Mouse (Mus musculus): ENCODE measurements at regions not wholly inside any gene's neighbourhood (a gene's known extent, or its start where the extent isn't known, plus 50 kb on each side); places are given as distances from the start of the nearest gene placed in this dataset.

- Histone ChIP-seq H3K36me3 (no peaks in the 10 kb centered on the region), H3K4me2 (no peak overlapping the region), H3K4me1 (replicated peaks) (no peaks in the 10 kb centered on the region), H3K27me3 (no peaks in the 10 kb centered on the region), H3K9ac (no peak overlapping the region), H3K9me3 (no peaks in the 10 kb centered on the region), H3K27ac (replicated peaks) (no peak overlapping the region), H3K4me3 (no peak overlapping the region)
- 91% methylated on average over 7 of the region's 7 CpGs for WGBS
- no peak for ATAC-seq (ENCODE audit: low read depth)
Observed at GRCm38 (mm10) chr7:90061701-90062100, 68.3 kb upstream of the Picalm start.

- Histone ChIP-seq H3K27me3 (no peaks in the 10 kb centered on the region), H3K9me3 (no peaks in the 10 kb centered on the region), H3K9ac (no peak overlapping the region), H3K4me3 (no peak overlapping the region), H3K4me2 (no peak overlapping the region), H3K36me3 (no peaks in the 10 kb centered on the region), H3K4me1 (replicated peaks) (no peaks in the 10 kb centered on the region; the same call in 1 of the 2 replicates), H3K27ac (replicated peaks) (no peak overlapping the region)
- WGBS = 83% methylated on average over 9 of the region's 9 CpGs
- ATAC-seq (ENCODE audit: low read depth) = no peak
Observed at GRCm38 (mm10) chr7:90062874-90063273, 67.1 kb upstream of the Picalm start.

GRCm38 (mm10) chr7:90064198-90064597, 65.8 kb upstream of the Picalm start:
- ATAC-seq (ENCODE audit: low read depth) = no peak
- Histone ChIP-seq H3K9ac (no peak overlapping the region), H3K4me2 (no peak overlapping the region), H3K27me3 (no peaks in the 10 kb centered on the region), H3K27ac (replicated peaks) (no peak overlapping the region), H3K36me3 (no peaks in the 10 kb centered on the region), H3K9me3 (no peaks in the 10 kb centered on the region), H3K4me3 (no peak overlapping the region), H3K4me1 (replicated peaks) (no peaks in the 10 kb centered on the region; the same call in 1 of the 2 replicates)
- 98% methylated on average over 1 of the region's 1 CpGs for WGBS

- no peak overlapping the region for H3K27ac ChIP-seq (replicated peaks)
- H3K27me3 ChIP-seq = no peaks in the 10 kb centered on the region
- no peaks in the 10 kb centered on the region for H3K9me3 ChIP-seq
- H3K9ac ChIP-seq = no peak overlapping the region
- no peak for ATAC-seq (ENCODE audit: low read depth)
- 85% methylated on average over 9 of the region's 9 CpGs for WGBS
- H3K4me3 ChIP-seq = no peak overlapping the region
- no peaks in the 10 kb centered on the region for H3K36me3 ChIP-seq
- H3K4me2 ChIP-seq = no peak overlapping the region
- H3K4me1 ChIP-seq (replicated peaks) = no peaks in the 10 kb centered on the region; the same call in 1 of the 2 replicates
Observed at GRCm38 (mm10) chr7:90065269-90065955, 64.6 kb upstream of the Picalm start.

GRCm38 (mm10) chr7:90066275-90066674, 63.7 kb upstream of the Picalm start:
- no peaks in the 10 kb centered on the region for H3K9me3 ChIP-seq
- no peaks in the 10 kb centered on the region for H3K36me3 ChIP-seq
- H3K27me3 ChIP-seq = no peaks in the 10 kb centered on the region
- 91% methylated on average over 5 of the region's 5 CpGs for WGBS
- H3K4me1 ChIP-seq (replicated peaks) = no peaks in the 10 kb centered on the region; the same call in 1 of the 2 replicates
- no peak for ATAC-seq (ENCODE audit: low read depth)
- H3K4me2 ChIP-seq = no peak overlapping the region
- H3K27ac ChIP-seq (replicated peaks) = no peak overlapping the region
- H3K9ac ChIP-seq = no peak overlapping the region
- no peak overlapping the region for H3K4me3 ChIP-seq

- Histone ChIP-seq H3K4me1 (replicated peaks) (no peaks in the 10 kb centered on the region; the same call in 1 of the 2 replicates), H3K4me3 (no peak overlapping the region), H3K36me3 (no peaks in the 10 kb centered on the region), H3K9me3 (no peaks in the 10 kb centered on the region), H3K9ac (no peak overlapping the region), H3K4me2 (no peak overlapping the region), H3K27ac (replicated peaks) (no peak overlapping the region), H3K27me3 (no peaks in the 10 kb centered on the region)
- ATAC-seq (ENCODE audit: low read depth) = no peak
- WGBS = 85% methylated on average over 3 of the region's 3 CpGs
Observed at GRCm38 (mm10) chr7:90067961-90068665, 61.9 kb upstream of the Picalm start.

GRCm38 (mm10) chr7:90070267-90070666, 59.7 kb upstream of the Picalm start:
- no peaks in the 10 kb centered on the region for H3K27me3 ChIP-seq
- 81% methylated on average over 7 of the region's 7 CpGs for WGBS
- H3K4me1 ChIP-seq (replicated peaks) = no peaks in the 10 kb centered on the region; the same call in 1 of the 2 replicates
- no peak for ATAC-seq (ENCODE audit: low read depth)
- H3K27ac ChIP-seq (replicated peaks) = no peak overlapping the region
- H3K36me3 ChIP-seq = no peaks in the 10 kb centered on the region
- no peak overlapping the region for H3K4me3 ChIP-seq
- H3K9me3 ChIP-seq = no peaks in the 10 kb centered on the region
- H3K4me2 ChIP-seq = no peak overlapping the region
- H3K9ac ChIP-seq = no peak overlapping the region

- H3K27me3 ChIP-seq = no peaks in the 10 kb centered on the region
- no peak overlapping the region for H3K4me2 ChIP-seq
- no peak for ATAC-seq (ENCODE audit: low read depth)
- H3K9ac ChIP-seq = no peak overlapping the region
- H3K36me3 ChIP-seq = no peaks in the 10 kb centered on the region
- no peaks in the 10 kb centered on the region for H3K4me1 ChIP-seq (replicated peaks)
- H3K4me3 ChIP-seq = no peak overlapping the region
- H3K9me3 ChIP-seq = no peaks in the 10 kb centered on the region
- no peak overlapping the region for H3K27ac ChIP-seq (replicated peaks)
- WGBS = 91% methylated on average over 5 of the region's 5 CpGs
Observed at GRCm38 (mm10) chr7:90073865-90074264, 56.1 kb upstream of the Picalm start.

- 87% methylated on average over 2 of the region's 2 CpGs for WGBS
- no peak overlapping the region for H3K9ac ChIP-seq
Observed at GRCm38 (mm10) chr7:90074592-90074991, 55.4 kb upstream of the Picalm start.

GRCm38 (mm10) chr7:90077565-90077964, 52.4 kb upstream of the Picalm start:
- Histone ChIP-seq H3K27ac (replicated peaks) (no peak overlapping the region), H3K4me3 (no peak overlapping the region), H3K27me3 (no peaks in the 10 kb centered on the region), H3K36me3 (no peaks in the 10 kb centered on the region), H3K9ac (no peak overlapping the region), H3K4me1 (replicated peaks) (no peaks in the 10 kb centered on the region), H3K9me3 (no peaks in the 10 kb centered on the region), H3K4me2 (no peak overlapping the region)
- 82% methylated on average over 2 of the region's 2 CpGs for WGBS
- ATAC-seq (ENCODE audit: low read depth) = no peak

More at GRCm38 (mm10) chr7:90074592-90074991, 55.4 kb upstream of the Picalm start:
- Histone ChIP-seq H3K27ac (replicated peaks) (no peak overlapping the region), H3K4me2 (no peak overlapping the region), H3K27me3 (no peaks in the 10 kb centered on the region), H3K9me3 (no peaks in the 10 kb centered on the region), H3K4me1 (replicated peaks) (no peaks in the 10 kb centered on the region), H3K36me3 (no peaks in the 10 kb centered on the region), H3K4me3 (no peak overlapping the region)
- no peak for ATAC-seq (ENCODE audit: low read depth)

GRCm38 (mm10) chr7:90080083-90080772, 49.8 kb upstream of the Picalm start:
- WGBS = 71% methylated on average over 7 of the region's 7 CpGs
- H3K36me3 ChIP-seq = no peaks in the 10 kb centered on the region
- no peak for ATAC-seq (ENCODE audit: low read depth)
- no peak overlapping the region for H3K27ac ChIP-seq (replicated peaks)
- no peak overlapping the region for H3K4me3 ChIP-seq
- H3K4me2 ChIP-seq = no peak overlapping the region
- H3K9ac ChIP-seq = no peak overlapping the region
- H3K4me1 ChIP-seq (replicated peaks) = no peaks in the 10 kb centered on the region
- no peaks in the 10 kb centered on the region for H3K27me3 ChIP-seq
- no peaks in the 10 kb centered on the region for H3K9me3 ChIP-seq

Measured in neural tube, embryonic 13.5 days (tissue).